Mouse (Mus musculus) urinary bladder, adult 2 months (tissue): ENCODE measurements at regions not wholly inside any gene's neighbourhood (a gene's known extent, or its start where the extent isn't known, plus 50 kb on each side); places are given as distances from the start of the nearest gene placed in this dataset.
"Not testable (repeated sequence)": the region's sequence is repeated elsewhere in the genome, so short reads cannot be mapped to it uniquely, and the experiment has no call there.

ENCODE experiments used
- DNase-seq: peaks from one replicate; pipeline ENCODE4 v3.0.0; 2022; ENCODE audit warnings: low spot score

- no peak for DNase-seq
Measured at GRCm38 (mm10) chr5:3247333-3247732, 94.0 kb upstream of the Cdk6 start.

- DNase-seq, result no peak
Measured at GRCm38 (mm10) chr5:3250273-3250672, 91.0 kb upstream of the Cdk6 start.

GRCm38 (mm10) chr5:3260289-3260688, 81.0 kb upstream of the Cdk6 start:
- DNase-seq, result no peak

GRCm38 (mm10) chr5:3264988-3265738, 76.1 kb upstream of the Cdk6 start:
- not testable (repeated sequence) for DNase-seq

GRCm38 (mm10) chr5:3267021-3267420, 74.3 kb upstream of the Cdk6 start:
- no peak for DNase-seq

GRCm38 (mm10) chr5:3269760-3270159, 71.5 kb upstream of the Cdk6 start:
- no peak for DNase-seq

GRCm38 (mm10) chr5:3273140-3273539, 68.1 kb upstream of the Cdk6 start:
- DNase-seq, result not testable (repeated sequence)

GRCm38 (mm10) chr5:3277241-3277640, 64.0 kb upstream of the Cdk6 start:
- DNase-seq, result not testable (repeated sequence)

- not testable (repeated sequence) for DNase-seq
Measured at GRCm38 (mm10) chr5:3278956-3279355, 62.3 kb upstream of the Cdk6 start.

- not testable (repeated sequence) for DNase-seq
Measured at GRCm38 (mm10) chr5:3281911-3282506, 59.3 kb upstream of the Cdk6 start.

- no peak for DNase-seq
Measured at GRCm38 (mm10) chr5:3283083-3283482, 58.2 kb upstream of the Cdk6 start.

- DNase-seq, result not testable (repeated sequence)
Measured at GRCm38 (mm10) chr5:3284335-3284734, 57.0 kb upstream of the Cdk6 start.

GRCm38 (mm10) chr5:3289991-3290417, 51.3 kb upstream of the Cdk6 start:
- not testable (repeated sequence) for DNase-seq
